Mouse (Mus musculus): ENCODE results near the gene Chdh. TPM values are rescaled to one million over a fixed set of nuclear protein-coding genes. Genes with fewer than 3 reads are reported as not detected.

Gene Chdh
- polyA plus RNA-seq, 1 experiment: 2.2 TPM

GRCm38 (mm10) chr14:30045704-30046220 is 36.9 kb downstream of the Chdh start:
- TF ChIP-seq POLR2A (IDR thresholded peaks at IDR 0.05; ENCODE audit: extremely low read depth, insufficient read depth, low read length) (no peak), CTCF (IDR thresholded peaks at IDR 0.05; ENCODE audit: extremely low read depth, insufficient read depth, low read length) (no peak)
- Histone ChIP-seq H3K4me1 (ENCODE audit: control insufficient read depth, insufficient read depth, low read length) (no peaks in the 10 kb centered on the region), H3K27ac (ENCODE audit: insufficient read depth, low read length) (no peak overlapping the region), H3K4me3 (ENCODE audit: insufficient read depth, low read length) (no peak overlapping the region)

GRCm38 (mm10) chr14:30046976-30047375 is 38.2 kb downstream of the Chdh start:
- Histone ChIP-seq H3K4me1 (ENCODE audit: control insufficient read depth, insufficient read depth, low read length) (no peaks in the 10 kb centered on the region), H3K4me3 (ENCODE audit: insufficient read depth, low read length) (no peak overlapping the region), H3K27ac (ENCODE audit: insufficient read depth, low read length) (no peak overlapping the region)
- TF ChIP-seq POLR2A (IDR thresholded peaks at IDR 0.05; ENCODE audit: extremely low read depth, insufficient read depth, low read length) (no peak), CTCF (IDR thresholded peaks at IDR 0.05; ENCODE audit: extremely low read depth, insufficient read depth, low read length) (no peak)

DNA sequence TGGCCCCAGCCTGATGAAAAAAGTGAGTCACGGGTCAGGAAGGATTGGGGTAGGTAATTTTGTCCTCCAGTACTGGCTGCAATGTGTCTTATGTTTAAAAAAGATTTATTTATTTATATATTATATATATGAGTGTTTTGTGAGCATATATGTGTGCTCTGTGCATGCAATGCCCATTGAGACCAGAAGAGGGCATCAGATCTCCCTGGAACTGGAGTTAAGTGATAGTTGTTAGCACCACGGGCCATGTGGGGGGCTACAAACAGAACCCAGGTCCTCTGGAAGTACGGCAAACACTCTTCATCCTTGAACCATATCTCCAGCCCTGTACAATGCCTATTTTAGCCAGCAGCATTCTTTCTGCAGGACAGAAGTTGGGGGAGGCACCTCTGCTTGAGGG is 39.2 kb downstream of the Chdh start:
- no peak for TF ChIP-seq POLR2A (IDR thresholded peaks at IDR 0.05; ENCODE audit: extremely low read depth, insufficient read depth, low read length)
- peak; percentile 21; the same call in 1 of the 2 replicates for TF ChIP-seq CTCF (IDR thresholded peaks at IDR 0.05; ENCODE audit: extremely low read depth, insufficient read depth, low read length)
- H3K4me3 ChIP-seq (ENCODE audit: insufficient read depth, low read length): no peak overlapping the region
- no peak overlapping the region for H3K27ac ChIP-seq (ENCODE audit: insufficient read depth, low read length)
- H3K4me1 ChIP-seq (ENCODE audit: control insufficient read depth, insufficient read depth, low read length): no peaks in the 10 kb centered on the region

GRCm38 (mm10) chr14:30050280-30050679 is 41.5 kb downstream of the Chdh start:
- TF ChIP-seq POLR2A (IDR thresholded peaks at IDR 0.05; ENCODE audit: extremely low read depth, insufficient read depth, low read length): no peak
- TF ChIP-seq CTCF (IDR thresholded peaks at IDR 0.05; ENCODE audit: extremely low read depth, insufficient read depth, low read length): no peak
- H3K4me3 ChIP-seq (ENCODE audit: insufficient read depth, low read length): no peak overlapping the region
- no peaks in the 10 kb centered on the region for H3K4me1 ChIP-seq (ENCODE audit: control insufficient read depth, insufficient read depth, low read length)
- no peak overlapping the region for H3K27ac ChIP-seq (ENCODE audit: insufficient read depth, low read length)

- TF ChIP-seq POLR2A (IDR thresholded peaks at IDR 0.05; ENCODE audit: extremely low read depth, insufficient read depth, low read length) (no peak), CTCF (IDR thresholded peaks at IDR 0.05; ENCODE audit: extremely low read depth, insufficient read depth, low read length) (no peak)
- H3K4me3 ChIP-seq (ENCODE audit: insufficient read depth, low read length): no peak overlapping the region
- H3K4me1 ChIP-seq (ENCODE audit: control insufficient read depth, insufficient read depth, low read length): no peaks in the 10 kb centered on the region
- H3K27ac ChIP-seq (ENCODE audit: insufficient read depth, low read length): no peak overlapping the region
These were observed 46.1 kb downstream of the Chdh start for GRCm38 (mm10) chr14:30054922-30055321.

GRCm38 (mm10) chr14:30056031-30056766 is 47.4 kb downstream of the Chdh start:
- Histone ChIP-seq H3K4me1 (ENCODE audit: control insufficient read depth, insufficient read depth, low read length) (no peaks in the 10 kb centered on the region), H3K27ac (ENCODE audit: insufficient read depth, low read length) (no peak overlapping the region), H3K4me3 (ENCODE audit: insufficient read depth, low read length) (no peak overlapping the region)
- TF ChIP-seq POLR2A (IDR thresholded peaks at IDR 0.05; ENCODE audit: extremely low read depth, insufficient read depth, low read length): no peak
- no peak for TF ChIP-seq CTCF (IDR thresholded peaks at IDR 0.05; ENCODE audit: extremely low read depth, insufficient read depth, low read length)

GRCm38 (mm10) chr14:30064864-30065263 is 56.0 kb downstream of the Chdh start:
- no peak overlapping the region for H3K27ac ChIP-seq (ENCODE audit: insufficient read depth, low read length)
- peaks cover 2% of the 10 kb centered on the region; the same call in 1 of the 2 replicates for H3K4me1 ChIP-seq (ENCODE audit: control insufficient read depth, insufficient read depth, low read length)
- H3K4me3 ChIP-seq (ENCODE audit: insufficient read depth, low read length): no peak overlapping the region
- TF ChIP-seq CTCF (IDR thresholded peaks at IDR 0.05; ENCODE audit: extremely low read depth, insufficient read depth, low read length) (no peak), POLR2A (IDR thresholded peaks at IDR 0.05; ENCODE audit: extremely low read depth, insufficient read depth, low read length) (no peak)

- H3K27ac ChIP-seq (ENCODE audit: insufficient read depth, low read length): no peak overlapping the region
- H3K4me1 ChIP-seq (ENCODE audit: control insufficient read depth, insufficient read depth, low read length): peaks cover 2% of the 10 kb centered on the region; the same call in 1 of the 2 replicates
- TF ChIP-seq CTCF (IDR thresholded peaks at IDR 0.05; ENCODE audit: extremely low read depth, insufficient read depth, low read length) (no peak), POLR2A (IDR thresholded peaks at IDR 0.05; ENCODE audit: extremely low read depth, insufficient read depth, low read length) (no peak)
- no peak overlapping the region for H3K4me3 ChIP-seq (ENCODE audit: insufficient read depth, low read length)
These were observed 57.9 kb downstream of the Chdh start for GRCm38 (mm10) chr14:30066752-30067151.

GRCm38 (mm10) chr14:30068566-30068965 is 59.7 kb downstream of the Chdh start:
- TF ChIP-seq POLR2A (IDR thresholded peaks at IDR 0.05; ENCODE audit: extremely low read depth, insufficient read depth, low read length): no peak
- no peak for TF ChIP-seq CTCF (IDR thresholded peaks at IDR 0.05; ENCODE audit: extremely low read depth, insufficient read depth, low read length)
- Histone ChIP-seq H3K4me3 (ENCODE audit: insufficient read depth, low read length) (no peak overlapping the region), H3K4me1 (ENCODE audit: control insufficient read depth, insufficient read depth, low read length) (no peaks in the 10 kb centered on the region; the same call in 1 of the 2 replicates), H3K27ac (ENCODE audit: insufficient read depth, low read length) (no peak overlapping the region)
